Mouse (Mus musculus): ENCODE measurements around the gene Sapcd1. TPM values are rescaled to one million over a fixed set of nuclear protein-coding genes. Genes with fewer than 3 reads are reported as not detected.

Sapcd1 gene
- not detected for total RNA-seq (2022)

DNA sequence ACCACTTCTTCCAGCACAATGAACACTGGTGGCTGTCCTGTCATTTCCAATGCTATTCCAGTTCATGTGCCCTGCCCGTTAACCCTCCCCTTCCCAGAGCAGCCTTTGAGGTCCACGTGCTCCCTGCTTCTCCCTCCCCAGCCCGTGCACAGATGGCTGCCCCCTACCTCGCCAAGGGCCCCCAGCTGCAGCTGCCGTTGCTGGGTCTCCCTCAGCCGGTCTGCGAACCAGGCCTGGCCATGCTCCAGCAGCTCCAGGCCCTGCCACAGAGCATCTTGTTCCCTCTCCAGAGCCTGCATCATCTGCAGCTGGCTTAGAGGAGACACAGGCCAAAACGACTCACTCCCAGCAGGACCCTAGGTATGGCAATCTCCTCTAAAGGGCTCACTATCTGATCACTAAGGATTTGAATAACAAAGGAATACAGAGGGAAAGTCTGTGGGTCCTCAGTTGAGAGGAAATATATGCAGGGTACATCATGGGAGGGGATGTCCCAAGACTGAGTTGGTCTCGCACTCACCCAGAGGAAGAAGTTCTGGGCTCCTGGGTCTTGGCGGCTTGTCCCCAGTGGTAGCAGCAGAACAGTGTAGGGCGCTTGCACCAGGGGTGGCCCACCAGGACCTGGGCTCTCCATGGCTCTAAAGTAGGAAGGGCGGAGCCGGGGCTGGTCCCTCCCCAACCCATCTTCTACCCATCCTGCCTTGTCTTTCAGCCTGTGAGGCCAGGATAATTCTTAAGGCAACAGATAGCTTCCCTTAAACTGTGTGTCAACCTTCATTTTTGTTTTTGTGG is at the start of gene Sapcd1:
Gene Sapcd1, minus strand, starts transcription at position 740 of the 792 bp plus-strand sequence.
- no peak for DNase-seq (ENCODE audit: low spot score)

DNA sequence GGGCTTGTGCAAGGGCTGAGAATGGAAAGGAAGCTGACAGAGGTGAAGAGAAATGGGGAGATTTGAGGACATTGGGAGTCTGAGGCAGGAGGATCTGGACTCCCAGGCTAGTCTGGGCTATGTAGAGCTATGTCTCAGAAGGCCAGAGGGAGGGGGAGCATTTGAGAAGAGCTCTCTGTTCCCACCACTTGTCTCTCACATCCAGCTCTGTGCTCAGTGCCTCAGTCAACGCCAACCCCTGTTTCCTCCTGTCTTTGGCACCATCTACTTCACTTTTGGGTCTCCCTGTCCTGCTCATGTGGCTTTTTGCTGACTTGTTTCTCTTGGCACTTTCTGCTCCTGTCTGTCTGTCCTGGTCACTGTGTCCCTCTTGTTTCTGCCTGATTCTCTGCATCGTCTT is 49.5 kb upstream of the Sapcd1 start:
- DNase-seq (ENCODE audit: low spot score), result no peak

GRCm38 (mm10) chr17:35076507-35077176 is 48.8 kb upstream of the Sapcd1 start, which contains the start of gene Ly6g6e:
Ly6g6e (plus strand) TSS chr17:35076902.
- DNase-seq (ENCODE audit: low spot score), result no peak

- no peak for DNase-seq (ENCODE audit: low spot score)
These were observed 46.3 kb upstream of the Sapcd1 start for GRCm38 (mm10) chr17:35074097-35074496.

GRCm38 (mm10) chr17:35071454-35071853 is 43.6 kb upstream of the Sapcd1 start:
- no peak for DNase-seq (ENCODE audit: low spot score)

- DNase-seq (ENCODE audit: low spot score), result no peak
These were observed 42.9 kb upstream of the Sapcd1 start for GRCm38 (mm10) chr17:35070556-35071229.

GRCm38 (mm10) chr17:35068213-35068914 is 40.5 kb upstream of the Sapcd1 start:
- DNase-seq (ENCODE audit: low spot score), result no peak

DNA sequence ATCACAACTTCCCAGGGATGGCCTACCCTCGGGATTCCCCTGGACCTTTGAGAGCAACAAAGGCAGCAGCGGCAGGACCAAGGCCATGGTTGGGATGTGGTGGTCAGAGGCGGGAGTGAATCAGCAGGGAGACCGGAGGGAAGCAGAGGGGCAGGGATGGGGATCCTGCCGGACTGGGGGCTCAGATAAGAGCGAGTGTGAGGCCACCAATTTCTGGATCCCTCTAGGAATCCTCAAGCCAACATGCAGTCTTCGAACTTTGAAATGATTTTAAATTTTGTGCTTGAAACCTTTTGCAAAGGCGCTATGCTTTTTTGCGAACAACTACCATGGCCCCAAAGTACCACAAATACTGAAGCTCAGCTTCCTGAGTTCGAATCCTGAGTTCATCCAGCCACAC is 38.3 kb upstream of the Sapcd1 start, which contains the start of gene Mpig6b:
Gene Mpig6b, minus strand, starts transcription at position 101 of the 400 bp plus-strand sequence.
- DNase-seq (ENCODE audit: low spot score), result no peak

GRCm38 (mm10) chr17:35064951-35065947 is 37.4 kb upstream of the Sapcd1 start, which contains the start of gene Ly6g6c:
Ly6g6c (plus strand) TSS chr17:35065388.
- peak; percentile 49 for DNase-seq (ENCODE audit: low spot score)

- no peak for DNase-seq (ENCODE audit: low spot score)
These were observed 36.6 kb upstream of the Sapcd1 start for GRCm38 (mm10) chr17:35064378-35064877.

DNA sequence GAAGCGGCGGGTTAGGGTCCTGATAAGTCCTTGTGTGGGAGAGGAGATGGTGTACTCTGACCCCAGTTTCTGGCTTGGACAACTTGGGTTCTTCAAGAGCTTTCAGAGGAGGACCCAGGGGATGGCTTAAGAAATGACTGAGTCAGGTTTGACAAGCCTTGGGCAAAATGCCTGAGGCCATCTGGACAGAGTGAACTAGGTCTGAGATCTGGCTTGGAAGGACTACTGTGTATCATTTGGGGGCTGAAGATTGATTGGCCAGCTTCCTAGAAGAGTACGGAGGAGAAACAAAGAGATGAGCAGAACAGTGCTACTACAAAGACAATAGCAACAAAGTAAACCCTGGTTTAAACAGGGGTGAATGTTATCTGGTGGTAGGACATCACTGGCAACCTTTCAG is 35.6 kb upstream of the Sapcd1 start:
- DNase-seq (ENCODE audit: low spot score), result no peak

- DNase-seq (ENCODE audit: low spot score), result no peak
These were observed 33.5 kb upstream of the Sapcd1 start for GRCm38 (mm10) chr17:35061299-35061698.

- no peak for DNase-seq (ENCODE audit: low spot score)
These were observed 33.0 kb upstream of the Sapcd1 start for GRCm38 (mm10) chr17:35060737-35061297.

GRCm38 (mm10) chr17:35060071-35060470 is 32.3 kb upstream of the Sapcd1 start:
- DNase-seq (ENCODE audit: low spot score), result no peak

DNA sequence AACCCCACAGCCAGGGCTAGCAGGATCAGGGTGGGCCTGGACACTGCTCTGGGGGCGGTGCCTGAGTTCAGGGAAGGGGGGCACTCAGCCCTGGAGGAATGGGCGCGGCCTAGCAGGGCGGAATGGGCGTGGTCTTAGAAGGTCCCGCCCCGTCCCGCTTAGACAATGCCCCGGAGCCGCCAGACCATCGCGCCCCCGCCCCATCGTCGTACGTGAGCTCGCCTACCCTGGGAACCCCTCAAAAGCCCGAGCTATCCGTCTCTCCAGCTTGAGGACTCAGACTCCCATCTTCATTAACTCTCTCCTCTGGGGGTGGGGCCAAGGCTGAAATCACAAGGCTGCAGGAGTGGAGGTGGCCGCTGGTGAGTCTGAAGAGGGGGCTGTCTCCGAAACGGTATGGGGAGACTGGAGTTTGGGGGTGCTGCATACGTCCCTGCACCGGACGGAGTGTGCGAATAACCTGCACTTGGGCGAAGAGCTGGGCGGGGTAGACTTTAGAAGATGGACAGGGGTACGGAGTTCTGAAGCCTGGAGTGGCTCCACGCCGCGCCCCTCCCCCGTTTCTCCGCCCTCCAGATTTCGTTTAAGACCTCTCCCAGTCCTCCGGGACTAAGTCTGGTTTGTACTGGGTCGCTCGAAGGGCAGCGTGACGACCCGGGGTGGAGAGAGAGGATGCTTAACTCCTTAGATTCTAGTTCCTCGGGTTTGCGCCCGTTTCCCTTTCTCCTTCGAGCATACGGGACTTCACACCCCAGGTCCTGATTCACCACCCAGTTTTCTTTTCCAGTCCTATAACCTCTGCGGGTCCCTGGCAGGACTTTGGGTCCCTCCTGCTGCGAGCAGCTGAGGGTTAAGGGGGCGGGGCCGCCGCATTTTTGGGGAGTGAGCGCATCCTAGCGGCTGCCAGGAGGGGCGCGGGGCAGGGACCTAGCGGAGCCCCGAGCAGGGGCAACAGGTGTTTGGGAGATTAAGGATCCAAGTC is 31.4 kb upstream of the Sapcd1 start, which contains the start of gene Ddah2:
Gene Ddah2, plus strand, starts transcription at position 125 of the 982 bp plus-strand sequence.
- peak; percentile 90 for DNase-seq (ENCODE audit: low spot score)

DNA sequence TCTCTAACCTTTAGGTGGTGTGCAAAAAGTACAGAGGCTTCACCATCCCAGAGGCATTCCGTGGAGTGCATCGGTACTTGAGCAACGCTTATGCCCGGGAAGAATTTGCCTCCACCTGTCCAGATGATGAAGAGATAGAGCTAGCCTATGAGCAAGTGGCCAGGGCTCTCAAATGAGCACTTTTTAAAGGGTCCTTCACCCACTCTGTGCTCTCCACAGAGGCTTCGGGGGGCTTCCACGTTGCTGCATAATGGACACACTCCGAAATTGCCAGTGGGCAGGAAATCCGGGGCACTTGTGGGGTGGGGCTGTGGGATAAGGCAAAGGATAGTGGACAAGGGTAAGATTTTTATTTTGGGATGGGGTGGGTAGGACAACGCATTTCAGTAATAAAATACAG is 30.5 kb upstream of the Sapcd1 start:
- no peak for DNase-seq (ENCODE audit: low spot score)

DNA sequence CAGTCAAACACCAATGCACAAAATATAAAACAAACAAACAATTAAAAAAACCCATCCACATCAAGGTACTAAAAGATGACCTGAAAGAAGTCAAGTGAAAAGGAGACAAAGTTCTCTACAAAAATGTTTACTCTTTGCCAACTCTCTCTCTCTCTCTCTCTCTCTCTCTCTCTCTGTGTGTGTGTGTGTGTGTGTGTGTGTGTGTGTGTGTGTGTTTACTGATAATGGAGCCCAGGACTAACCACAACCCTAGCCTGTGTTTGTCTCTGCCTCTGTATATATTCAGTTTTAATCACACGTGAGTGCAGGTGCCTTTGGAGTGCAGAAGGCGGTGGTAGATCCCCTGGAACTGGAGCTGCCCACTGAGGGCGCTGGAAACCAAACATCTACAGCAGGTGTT is 29.3 kb upstream of the Sapcd1 start:
- DNase-seq (ENCODE audit: low spot score), result no peak

- DNase-seq (ENCODE audit: low spot score), result no peak
These were observed 28.1 kb upstream of the Sapcd1 start for GRCm38 (mm10) chr17:35055691-35056495.
